Mouse (Mus musculus) B cell, adult 2 months (primary cell): Measurements from ENCODE around the gene Pex14.
"Not testable (repeated sequence)": the region's sequence is repeated elsewhere in the genome, so short reads cannot be mapped to it uniquely, and the experiment has no call there.

ENCODE experiments used
- DNase-seq, 2 experiments: peaks; one replicate each; pipeline ENCODE4 v3.0.0; 2022

Pex14 gene

GRCm38 (mm10) chr4:149101456-149101855 is 1.8 kb upstream of the Pex14 start:
- no peak for DNase-seq

GRCm38 (mm10) chr4:149100449-149100848 is 773 bp upstream of the Pex14 start:
- DNase-seq = not testable (repeated sequence)

DNA sequence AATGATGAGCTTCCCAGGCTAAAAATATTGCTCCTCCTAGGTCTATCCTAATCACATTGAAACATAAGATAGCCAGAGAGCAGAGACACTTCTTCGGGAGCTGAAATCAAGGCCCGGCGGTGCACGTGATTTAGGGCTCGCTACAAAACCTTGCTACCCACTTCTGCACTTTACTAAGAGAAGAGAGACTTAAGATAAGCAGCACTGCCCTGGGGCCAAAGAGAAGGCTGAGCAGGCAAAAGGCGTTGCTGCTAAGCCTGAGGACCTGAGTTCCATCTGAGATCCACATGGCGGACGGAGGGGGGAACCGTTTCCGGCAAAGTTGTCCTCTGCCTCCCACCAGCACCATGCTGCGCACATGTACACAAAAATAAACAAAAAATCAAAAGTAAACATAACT is 1.1 kb downstream of the Pex14 start:
- DNase-seq = no peak

DNA sequence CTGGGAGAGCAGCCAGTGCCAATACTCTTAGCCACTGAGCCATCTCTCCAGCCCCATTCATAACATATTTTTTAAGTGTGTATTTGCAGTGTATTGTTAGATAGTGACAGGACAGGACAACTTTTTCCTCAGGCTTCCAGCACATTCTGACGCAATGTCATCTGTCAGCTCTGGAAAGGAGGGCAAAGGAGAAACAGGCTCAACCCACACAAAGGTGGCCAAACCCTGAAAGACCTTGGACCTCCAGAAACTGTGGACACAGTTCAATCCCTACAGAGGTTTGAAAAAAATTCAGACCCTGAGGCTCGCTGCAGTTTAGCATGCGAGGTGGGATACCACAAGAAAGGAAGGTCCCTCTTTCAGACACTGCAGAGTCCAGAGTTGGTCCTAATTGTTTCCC is 1.7 kb downstream of the Pex14 start:
- DNase-seq = no peak

DNA sequence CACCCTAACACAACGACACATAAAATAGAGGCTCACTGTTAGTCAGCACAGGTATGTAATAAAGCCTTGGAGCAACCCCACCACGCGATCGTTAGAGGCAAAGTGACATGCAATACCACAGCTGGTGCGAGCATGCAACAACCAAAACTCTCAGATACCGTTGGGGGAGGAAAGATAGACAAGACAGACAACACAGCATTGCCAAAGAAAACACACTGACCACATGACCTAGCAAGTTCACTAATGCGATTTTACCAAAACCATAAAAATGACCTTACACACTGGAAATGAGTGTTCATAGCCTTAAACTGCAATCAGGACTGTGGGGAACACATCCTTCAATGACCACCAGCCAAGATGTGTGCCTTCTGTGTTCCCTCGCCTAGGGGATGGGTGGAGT is 8.3 kb downstream of the Pex14 start:
- DNase-seq = no peak

- DNase-seq = no peak
Measured at GRCm38 (mm10) chr4:149085381-149085780, 14.3 kb downstream of the Pex14 start.

- DNase-seq = no peak
Measured at GRCm38 (mm10) chr4:149081528-149081927, 18.1 kb downstream of the Pex14 start.

- no peak for DNase-seq
Measured at GRCm38 (mm10) chr4:149080111-149080510, 19.6 kb downstream of the Pex14 start.

GRCm38 (mm10) chr4:149079629-149080028 is 20.0 kb downstream of the Pex14 start:
- DNase-seq = no peak

DNA sequence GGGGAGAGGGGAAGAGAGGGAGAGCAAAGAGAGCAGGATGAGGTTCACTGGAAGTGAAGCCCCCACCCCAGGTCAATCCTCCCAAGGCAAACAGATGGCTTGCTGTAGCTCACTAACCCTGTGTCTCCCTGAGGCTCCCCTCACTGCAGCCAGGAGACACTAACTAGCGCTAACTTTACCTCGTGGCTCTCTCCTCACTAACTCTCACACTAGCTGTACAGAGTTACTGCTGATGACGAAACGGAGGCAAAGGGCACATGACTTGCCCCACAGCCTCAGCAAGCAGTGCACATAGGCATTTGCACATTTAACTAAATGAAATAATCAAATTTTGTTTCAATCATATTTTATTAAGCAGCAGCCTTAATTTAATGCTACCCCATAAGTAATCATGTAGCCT is 21.4 kb downstream of the Pex14 start:
- DNase-seq = no peak

DNA sequence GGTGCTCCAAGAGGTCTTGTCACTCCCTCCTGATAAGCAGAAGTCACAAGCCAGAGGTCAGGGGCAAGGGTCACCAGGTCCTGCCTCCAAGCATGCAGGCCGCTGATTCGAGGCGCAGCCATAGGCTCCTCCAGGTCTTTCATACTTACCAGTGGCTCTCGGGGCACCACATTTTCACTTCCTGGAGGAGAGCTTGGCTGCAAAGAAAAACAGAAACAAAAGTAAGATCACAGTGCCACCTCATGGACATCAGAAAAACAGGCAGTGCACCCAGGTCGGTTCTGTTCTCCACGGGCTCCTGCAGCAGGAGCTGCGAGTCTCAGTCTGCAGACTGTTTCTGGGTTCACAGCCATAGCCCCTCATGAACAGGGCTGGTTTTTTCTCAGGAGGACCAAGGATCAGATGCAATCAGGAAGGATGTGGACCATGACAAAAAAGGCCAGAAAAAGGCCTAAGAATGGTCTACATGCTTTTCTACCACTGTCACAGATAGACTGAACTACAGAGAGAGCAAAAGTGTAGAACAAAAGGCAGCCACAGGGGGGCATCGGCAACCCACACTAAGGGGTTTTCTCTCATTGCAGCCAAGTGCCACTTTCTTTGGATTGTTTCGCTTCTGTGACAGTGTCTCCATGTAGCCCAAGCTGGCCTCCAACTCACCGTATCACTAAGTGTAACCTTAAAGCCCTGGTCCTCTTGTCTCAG is 23.7 kb downstream of the Pex14 start:
- peak; percentile 74 for DNase-seq

DNA sequence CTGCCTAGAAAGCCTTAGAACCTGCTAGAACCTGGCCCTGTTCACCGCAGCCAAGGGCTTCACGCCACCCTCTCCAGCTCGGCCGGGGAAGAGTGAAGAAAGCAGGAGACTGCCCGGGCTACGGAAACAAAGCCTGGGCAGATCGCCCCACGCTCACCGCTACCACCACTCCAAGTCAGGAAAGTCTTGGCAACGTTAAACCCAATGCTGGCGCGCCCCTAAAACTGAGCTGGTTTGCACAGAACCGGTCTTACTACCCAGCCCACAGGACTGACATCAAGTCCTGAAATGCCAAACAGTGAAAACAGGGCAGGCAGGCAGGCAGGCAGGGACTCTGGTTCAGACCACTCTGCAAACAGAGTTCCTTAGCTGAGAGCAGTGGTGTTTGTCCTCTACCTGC is 24.6 kb downstream of the Pex14 start:
- DNase-seq = no peak

DNA sequence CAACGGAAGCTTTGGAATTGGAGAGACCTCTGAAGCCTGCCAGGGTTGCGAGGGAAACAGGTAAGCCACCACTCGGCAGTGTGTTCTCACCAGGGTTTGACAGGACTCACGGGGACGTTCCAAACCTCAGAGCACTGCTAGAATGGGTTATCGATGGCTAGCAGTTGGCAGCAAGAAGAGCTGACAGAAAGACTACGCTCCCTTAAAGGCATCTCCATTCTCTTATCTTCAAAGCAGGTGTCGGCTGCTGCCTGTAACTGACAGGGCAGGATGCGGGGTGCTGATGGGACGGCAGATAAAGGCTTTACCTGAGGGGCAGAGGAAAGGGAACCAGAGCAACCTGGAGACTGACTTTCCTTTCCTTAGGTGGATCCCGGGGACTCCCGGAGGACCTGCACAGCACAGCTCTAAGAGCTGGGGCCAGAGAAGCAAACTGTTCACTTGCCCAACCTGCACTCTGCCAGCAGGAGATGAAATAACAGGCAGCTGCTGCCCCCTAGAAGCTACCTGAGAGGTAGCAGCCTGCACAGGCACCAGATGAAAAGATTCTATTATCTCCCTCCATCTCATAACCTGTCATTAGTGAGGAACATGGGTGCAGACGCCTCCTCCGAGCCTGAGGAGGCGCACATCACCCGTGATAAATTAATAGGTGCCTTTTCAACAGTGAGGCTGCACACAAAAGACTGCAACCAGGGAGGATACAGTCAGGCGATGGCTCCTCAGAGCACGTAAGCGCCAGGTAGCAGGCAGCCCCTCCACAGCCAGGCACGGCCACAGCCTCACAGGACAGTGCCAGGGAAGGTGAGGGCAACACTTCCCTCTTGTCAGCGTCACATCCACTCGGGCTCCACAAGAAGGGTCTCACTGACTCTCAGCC is 32.8 kb downstream of the Pex14 start:
- DNase-seq = no peak

- DNase-seq = no peak
Measured at GRCm38 (mm10) chr4:149064061-149064854, 35.4 kb downstream of the Pex14 start.

DNA sequence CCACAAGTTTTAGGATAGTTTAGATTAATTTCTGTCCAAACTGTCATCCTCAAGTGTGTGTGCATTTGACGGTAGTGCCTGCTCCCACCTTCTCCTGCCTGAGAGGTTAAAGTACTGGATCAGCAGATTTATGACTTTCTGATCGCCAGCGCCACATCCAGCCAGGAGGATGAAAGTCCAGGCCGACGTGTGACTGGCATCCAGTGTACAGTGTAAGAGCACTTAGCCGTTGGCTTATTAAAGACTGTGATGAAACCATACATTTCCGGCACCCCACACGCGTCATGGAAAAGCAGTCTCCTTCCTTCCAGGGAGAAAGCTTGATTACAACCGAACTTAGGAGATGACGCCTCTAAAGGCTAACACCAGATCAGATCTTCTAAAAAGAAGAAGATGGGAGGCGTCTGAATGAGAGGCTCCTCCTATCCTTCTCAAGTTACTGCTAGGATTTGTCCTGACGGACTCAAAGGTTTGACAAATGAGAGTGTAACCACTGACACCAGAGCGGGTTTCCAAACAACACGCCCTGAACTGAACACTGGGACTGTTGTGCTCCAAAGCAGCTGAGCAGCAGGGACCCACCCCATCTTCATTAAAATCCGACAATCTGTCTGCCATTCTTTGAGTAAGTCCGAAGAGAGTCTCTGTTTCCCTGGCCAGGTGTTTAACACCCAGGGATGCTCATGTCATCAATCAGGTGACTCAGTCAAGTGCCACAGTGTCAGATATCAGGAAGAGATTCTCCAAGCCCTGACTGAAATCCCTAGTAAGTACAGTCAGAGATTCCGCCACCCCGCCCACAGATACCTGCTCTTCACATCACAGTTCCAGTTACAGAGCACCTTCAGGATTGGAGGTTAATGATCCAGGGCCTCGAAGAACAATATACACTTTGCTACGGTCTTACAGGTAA is 37.0 kb downstream of the Pex14 start:
- DNase-seq = no peak

DNA sequence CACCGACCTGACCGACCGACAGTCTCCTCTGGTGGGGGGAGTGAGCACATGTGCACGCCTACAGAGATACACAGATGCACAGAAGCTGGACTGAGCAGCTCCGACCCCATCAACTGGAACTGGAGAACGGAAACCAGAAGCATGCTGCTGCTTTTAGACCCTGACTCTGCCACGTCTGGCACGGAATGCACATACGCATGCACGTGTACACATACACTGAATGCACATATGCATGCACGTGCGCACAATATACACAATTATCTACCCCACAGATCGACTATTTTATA is 38.3 kb downstream of the Pex14 start:
- no peak for DNase-seq

DNA sequence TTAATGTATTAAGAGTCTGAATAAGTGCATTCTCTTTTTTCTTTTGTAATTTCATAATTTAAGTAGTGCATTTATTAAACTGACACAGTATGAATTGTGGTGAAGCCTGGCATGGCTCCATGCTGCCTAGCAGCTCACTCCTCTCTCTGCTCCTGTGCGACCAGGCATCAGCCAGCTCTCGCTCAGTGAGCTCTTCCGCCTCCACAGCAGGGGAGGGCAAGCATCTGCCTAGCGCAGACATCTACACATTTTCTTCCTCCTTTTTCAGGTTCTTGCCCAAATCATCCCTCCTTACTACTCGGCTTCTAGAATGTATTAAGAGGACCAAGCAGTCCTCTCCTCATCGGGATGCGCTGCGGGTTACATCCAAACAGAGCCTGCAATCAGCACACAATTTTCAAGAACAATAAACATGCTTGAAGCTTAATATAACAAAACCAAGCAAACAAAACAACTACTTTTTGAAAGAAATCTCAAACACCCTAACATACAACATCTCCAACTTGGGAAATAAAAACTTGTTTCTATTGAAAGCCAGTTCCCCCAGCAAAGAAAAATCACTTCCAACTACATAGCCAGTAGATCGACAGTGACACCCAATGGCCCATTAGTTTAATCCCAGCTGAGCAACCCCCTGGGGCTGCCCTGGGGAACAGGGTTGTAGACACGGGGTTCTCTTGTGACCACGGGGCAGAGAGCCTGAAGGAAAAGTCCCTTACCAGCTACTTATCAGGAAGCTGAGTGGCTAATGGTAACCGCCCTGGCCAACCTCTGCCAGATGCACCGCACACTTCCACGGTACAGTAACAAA is 38.9 kb downstream of the Pex14 start:
- DNase-seq = peak in 1 of 2 experiments; percentile 3

- no peak for DNase-seq
Measured at GRCm38 (mm10) chr4:149059713-149060112, 40.0 kb downstream of the Pex14 start.

DNA sequence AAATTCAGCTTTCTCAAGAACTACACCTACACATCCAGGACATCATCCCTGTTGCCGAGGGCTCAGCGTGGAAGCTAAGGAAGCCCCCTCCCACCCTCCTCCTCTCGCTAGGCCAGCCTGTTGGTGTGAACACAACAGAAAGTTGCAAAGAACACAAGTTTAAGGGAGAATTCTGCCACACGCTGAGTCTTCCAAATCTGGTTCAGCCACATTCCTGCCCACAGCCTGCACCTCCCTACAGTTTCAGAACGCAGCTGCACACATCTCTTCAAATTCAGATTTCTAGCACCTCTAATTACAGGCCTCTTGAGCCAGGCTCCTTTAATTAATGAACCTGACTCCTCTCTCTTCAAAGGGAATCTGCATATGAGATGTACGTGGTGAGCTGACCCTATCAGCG is 41.4 kb downstream of the Pex14 start:
- DNase-seq = no peak

- DNase-seq = no peak
Measured at GRCm38 (mm10) chr4:149057470-149057869, 42.2 kb downstream of the Pex14 start.

GRCm38 (mm10) chr4:149056957-149057356 is 42.7 kb downstream of the Pex14 start:
- no peak for DNase-seq

DNA sequence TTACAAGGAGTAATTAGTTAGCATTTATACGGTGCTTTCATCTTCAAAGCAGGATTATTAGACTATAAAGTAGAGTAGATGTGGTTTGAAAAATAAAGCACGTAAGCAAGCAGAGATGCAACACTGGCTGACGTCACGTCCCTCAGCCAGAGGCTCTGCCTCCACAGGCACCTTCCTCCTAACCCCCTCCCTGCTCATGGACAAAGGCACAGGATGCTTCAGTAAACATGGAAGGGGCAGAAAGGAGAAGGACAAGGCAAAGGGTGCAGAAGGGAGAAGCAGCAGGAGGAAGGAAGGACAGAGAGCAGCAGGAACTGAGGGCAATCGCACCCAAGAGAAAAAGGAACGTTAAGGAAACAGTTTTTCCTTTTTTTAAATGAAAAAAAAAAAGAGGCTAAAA is 43.8 kb downstream of the Pex14 start:
- DNase-seq = no peak
